Mouse (Mus musculus) E14TG2a.4 (cell line): ENCODE results near the gene Prkg1.

ENCODE experiments used
- CTCF ChIP-seq: conservative IDR thresholded peaks from 2 replicates; pipeline ENCODE4 v1.5.1; 2014; ENCODE audit warnings: low read length
- POU5F1 ChIP-seq: IDR thresholded peaks from 2 replicates; pipeline ENCODE4 v1.6.1; 2014; ENCODE audit warnings: low read length, borderline replicate concordance

- TF ChIP-seq CTCF = no peak
- TF ChIP-seq POU5F1 = no peak
These were observed 1211.1 kb downstream of the Prkg1 start for GRCm38 (mm10) chr19:30553740-30554139.
